7 mouse cellular contexts compared by ENCODE assay signal in the genomic region with DNA sequence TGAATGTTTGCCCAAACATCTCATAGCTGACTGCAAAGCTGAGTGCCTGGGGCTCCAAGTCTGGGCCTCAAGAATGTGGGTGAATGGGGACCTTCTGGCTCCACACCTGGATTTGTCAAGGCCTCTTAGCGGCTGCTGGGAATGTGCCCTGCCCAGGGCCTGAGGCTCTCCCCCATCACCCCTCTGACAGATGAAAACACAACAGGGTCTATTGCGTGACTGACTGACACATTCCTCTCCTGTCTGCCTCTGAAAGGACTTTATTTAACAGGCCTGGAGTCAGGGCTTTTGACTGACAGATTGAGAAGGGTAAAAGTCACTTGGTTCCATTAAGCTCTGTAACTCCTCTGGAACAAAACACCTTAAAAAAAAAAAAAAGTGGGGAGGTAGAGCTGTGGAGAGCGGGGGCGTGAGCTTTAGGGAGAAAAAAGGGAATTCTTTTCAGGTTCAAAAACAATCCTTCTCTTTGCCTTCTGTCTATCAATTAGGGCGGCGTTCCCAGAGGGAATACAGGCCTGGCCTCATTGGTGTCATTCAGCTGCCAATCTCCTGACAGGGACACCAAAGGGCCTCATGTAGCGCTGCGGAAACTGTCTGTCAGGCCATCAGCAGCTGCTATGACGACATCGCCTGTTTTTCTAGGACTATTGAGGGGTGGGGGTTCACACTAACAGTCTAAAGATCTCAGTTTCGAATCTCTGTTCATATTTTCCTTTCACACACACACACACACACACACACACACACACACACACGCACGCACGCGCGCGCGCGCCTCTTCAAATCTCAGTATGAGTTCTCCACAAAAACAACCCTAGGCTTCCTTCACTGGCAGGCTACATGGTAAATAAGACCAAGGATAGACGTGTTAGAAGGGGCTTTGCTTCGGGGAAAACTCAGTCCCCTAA.
DNase-seq lines count a peak whose midpoint lies in the region; TF ChIP-seq lines count a peak whose summit lies in the region.

No protein-coding gene starts in this region.

- H3K4me3 ChIP-seq in testis, adult 2 months (ENCODE audit: control insufficient read depth, low read depth, low read length) = peak overlapping the region; percentile 51
- no peak overlapping the region for H3K4me3 ChIP-seq in forebrain, embryonic 10.5 days
- no peak overlapping the region for H3K4me3 ChIP-seq in lung, adult 2 months (replicated peaks; ENCODE audit: extremely low read depth, low read depth, low read length)

- H3K9me3 ChIP-seq in forebrain, embryonic 10.5 days = no peaks in the 10 kb centered on the region

- TF ChIP-seq POLR2A in testis, adult 2 months (IDR thresholded peaks at IDR 0.05; ENCODE audit: control insufficient read depth, low read depth, low read length) = no peak
- no peak for TF ChIP-seq POLR2A in lung, adult 2 months (IDR thresholded peaks at IDR 0.05; ENCODE audit: borderline replicate concordance, extremely low read depth, low read depth, low read length)

- WGBS in forebrain, embryonic 10.5 days = 33% methylated on average over 21 of the region's 21 CpGs
- WGBS in lung, adult 2 months = 81% methylated on average over 21 of the region's 21 CpGs

- no peak for TF ChIP-seq CTCF in testis, adult 2 months (IDR thresholded peaks at IDR 0.05; ENCODE audit: control insufficient read depth, insufficient read depth, insufficient replicate concordance, low read depth, low read length)
- TF ChIP-seq CTCF in lung, adult 2 months (IDR thresholded peaks at IDR 0.05; ENCODE audit: insufficient read depth, low read length) = no peak

- H3K4me1 ChIP-seq in testis, adult 2 months (ENCODE audit: control insufficient read depth, insufficient read depth, low read length) = peaks cover 2% of the 10 kb centered on the region
- H3K4me1 ChIP-seq in forebrain, embryonic 10.5 days = peaks cover 59% of the 10 kb centered on the region
- H3K4me1 ChIP-seq in lung, adult 2 months (ENCODE audit: control insufficient read depth, insufficient read depth, low read length) = peaks cover 4% of the 10 kb centered on the region

- H3K36me3 ChIP-seq in testis, adult 2 months (ENCODE audit: control insufficient read depth, insufficient read depth, low read length) = no peaks in the 10 kb centered on the region
- H3K36me3 ChIP-seq in forebrain, embryonic 10.5 days (replicated peaks) = no peaks in the 10 kb centered on the region

- no peaks in the 10 kb centered on the region for H3K27me3 ChIP-seq in testis, adult 2 months (ENCODE audit: control insufficient read depth, insufficient read depth, low read length)
- 0 out of 2 replicates have a peak, but pooled peaks cover 11% of the 10 kb centered on the region for H3K27me3 ChIP-seq in forebrain, embryonic 10.5 days (ENCODE audit: poor library complexity, severe bottlenecking)

- no peak overlapping the region for H3K27ac ChIP-seq in testis, adult 2 months (ENCODE audit: control insufficient read depth, insufficient read depth, low read depth, low read length)
- peak overlapping the region; percentile 89 for H3K27ac ChIP-seq in forebrain, embryonic 10.5 days

- no peak for DNase-seq in testis, postnatal 10 days (ENCODE audit: low spot score)
- DNase-seq in forebrain, embryonic 10.5 days (ENCODE audit: extremely low spot score, low spot score) = peak; percentile 79
- DNase-seq in lung, adult 2 months = peak; percentile 41
- no peak for DNase-seq in urinary bladder, postnatal 10 days (ENCODE audit: low spot score)
- no peak for DNase-seq in frontal cortex, postnatal 36 days (ENCODE audit: low spot score in 2 of 2)
- no peak for DNase-seq in ovary, adult 18-20 months (ENCODE audit: low spot score)

Comparison
In these comparisons a context has a peak if more than half of its experiments do, and no peak if none do; other contexts are left out.
1. DNase-seq: peak in forebrain, embryonic 10.5 days (single experiment) and lung, adult 2 months (single experiment); none in testis, postnatal 10 days (single experiment), urinary bladder, postnatal 10 days (single experiment), frontal cortex, postnatal 36 days (0 of 2) and ovary, adult 18-20 months (single experiment).